Mouse (Mus musculus): ENCODE results near the gene Ostm1.
A peak's percentile ranks its signal among the peaks of the same experiment; 100 is the strongest.

DNA sequence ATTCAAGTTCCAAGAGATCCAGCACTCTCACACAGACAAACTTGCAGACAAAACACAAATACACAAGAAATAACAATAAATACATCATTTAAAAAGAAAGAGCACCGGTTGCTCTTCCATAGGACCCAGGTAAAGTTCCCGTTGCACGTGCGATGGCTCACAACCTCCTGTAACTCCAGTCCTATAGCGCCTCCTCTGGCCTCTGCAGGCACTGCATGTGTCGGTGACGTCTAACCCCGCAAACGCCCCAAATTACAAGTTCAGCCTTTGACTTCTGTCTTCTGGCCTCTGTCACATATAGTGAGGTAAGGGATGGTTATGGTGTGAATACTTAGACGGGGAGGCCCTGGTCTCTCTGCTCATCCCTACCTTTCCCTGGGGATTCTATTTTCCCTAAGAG is 17.9 kb downstream of the Ostm1 start:
- TF ChIP-seq CTCF (IDR thresholded peaks at IDR 0.05; ENCODE audit: extremely low read depth, insufficient read length, insufficient replicate concordance, low read depth, low read length) (peak; percentile 42; the same call in 1 of the 2 replicates), POLR2A (IDR thresholded peaks at IDR 0.05; ENCODE audit: low read depth, low read length) (no peak)
